ENCODE assay signal across 8 mouse cellular contexts in the genomic region with DNA sequence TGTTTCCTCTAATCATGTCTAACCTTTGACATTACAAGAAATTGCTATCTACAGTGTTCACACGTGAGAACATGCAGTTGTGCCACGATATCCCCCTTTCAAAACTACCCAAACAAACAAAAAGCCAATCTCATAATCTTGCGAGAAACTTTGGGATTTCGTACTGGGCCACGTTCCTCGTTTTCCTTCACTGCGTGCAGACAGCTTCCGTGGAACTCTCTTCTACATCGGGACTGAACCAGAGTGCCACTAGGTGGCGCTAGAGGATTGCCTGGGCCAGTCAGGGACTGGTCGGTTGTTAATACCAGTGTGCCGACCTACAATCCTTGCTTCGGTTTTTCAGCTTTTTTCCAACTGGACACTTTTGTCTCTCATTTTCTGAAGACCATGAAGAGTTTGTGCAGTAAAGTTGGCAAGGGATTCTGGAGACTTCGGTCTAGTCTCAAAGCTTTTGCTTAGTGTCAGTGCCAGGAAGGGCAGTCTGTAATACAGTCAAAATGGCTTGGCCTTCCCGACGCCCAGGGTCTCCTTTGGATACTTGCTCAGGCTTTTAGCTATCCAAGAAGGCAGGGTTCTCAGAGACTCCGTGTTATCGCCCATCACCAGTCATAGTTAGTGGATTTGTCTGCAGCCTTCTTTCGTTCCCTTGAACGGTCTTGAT. TPM values are rescaled to one million over a fixed set of nuclear protein-coding genes. Genes with fewer than 3 reads are reported as not detected.
DNase-seq lines count a peak whose midpoint lies in the region; ATAC-seq lines count a peak whose summit lies in the region.

No protein-coding gene starts in this region.

- peak; percentile 84 to 95 for DNase-seq in adrenal gland, adult (ENCODE audit: inconsistent age in 2 of 2, low spot score in 1 of 2)
- peak; percentile 95 for DNase-seq in embryo, embryonic 10.5 days (ENCODE audit: low spot score)
- peak; percentile 88 for DNase-seq in gastrocnemius, postnatal 14 days
- peak; percentile 92 for DNase-seq in induced T-regulatory cell, adult 2 months (ENCODE audit: low read depth)
- DNase-seq in left cerebral cortex, adult 8-10 months (ENCODE audit: low spot score in 2 of 2), result peak; percentile 47 to 49
- peak; percentile 86 to 92 for DNase-seq in right cerebral cortex, postnatal 10 days (ENCODE audit: low spot score in 2 of 2)
- peak; percentile 92 for DNase-seq in urinary bladder, postnatal 14 days (ENCODE audit: low spot score)

- ATAC-seq in megakaryocyte progenitor cell, adult 5-6 weeks (replicated peaks; ENCODE audit: poor library complexity), result peak; percentile 93

- intact Hi-C loops in gastrocnemius, postnatal 14 days (cut with DNase I; ENCODE audit: low total_unique reads), result no loop called here

RNA-seq across cellular contexts. Expression of gene Tnfrsf13b, which starts 22.2 kb away (rescaled TPM):
- under 1 TPM; 0.29 to 0.37 TPM for total RNA-seq in gastrocnemius, postnatal 14 days (2021)
- total RNA-seq in left cerebral cortex, adult 8-10 months (2022), result 1 to 10 TPM in 3 of 4 experiments, under 1 TPM in 1; 0.76 to 2.3 (median 1.5) TPM
- total RNA-seq in megakaryocyte progenitor cell, adult 5-6 weeks (2015), result 39.9 and 42.4 TPM in 2 replicates
- total RNA-seq in megakaryocyte progenitor cell, adult 5-6 weeks (2017), result 55.3 and 64.2 TPM in 2 replicates

Comparison
In these comparisons a context has a peak if more than half of its experiments do, and no peak if none do; other contexts are left out.
1. Peak in every context shown above with its lines: DNase-seq and ATAC-seq.
2. RNA of gene Tnfrsf13b, which starts 22.2 kb away (total RNA-seq): 39.9 to 64.2 TPM in megakaryocyte progenitor cell, adult 5-6 weeks; 0.76 to 2.3 TPM in left cerebral cortex, adult 8-10 months and 0.29 to 0.37 TPM in gastrocnemius, postnatal 14 days; every median in the first group is over 10 times any median in the second.